Mouse (Mus musculus) midbrain, embryonic 16.5 days (tissue): ENCODE measurements around the gene Nrf1. TPM values are rescaled to one million over a fixed set of nuclear protein-coding genes. Genes with fewer than 3 reads are reported as not detected.

ENCODE experiments used
- ATAC-seq: fragments of 200-750 bp; cut with Nextera tagmentation; 2 replicates; pipeline ENCODE4 v1.8.0; 2017; ENCODE audit warnings: moderate TSS enrichment
- H3K27ac ChIP-seq: fragments of 300-500 bp; sonication (generic); 2 replicates; pipeline ENCODE4 v1.5.1; 2014; ENCODE audit warnings: mild to moderate bottlenecking, low read length, mixed read lengths
- H3K27me3 ChIP-seq: fragments of 300-500 bp; sonication (generic); 2 replicates; pipeline ENCODE4 v1.6.1; 2014; ENCODE audit warnings: low read depth, low read length, mixed read lengths; ENCODE audit not compliant: control insufficient read depth, insufficient read depth
- H3K36me3 ChIP-seq: fragments of 300-500 bp; sonication (generic); 2 replicates; pipeline ENCODE4 v1.6.1; 2014; ENCODE audit warnings: mild to moderate bottlenecking, low read length, moderate library complexity, mixed read lengths; ENCODE audit not compliant: control insufficient read depth, insufficient read depth
- H3K4me1 ChIP-seq: fragments of 300-500 bp; sonication (generic); 2 replicates; pipeline ENCODE4 v1.6.1; 2014; ENCODE audit warnings: mild to moderate bottlenecking, low read length, mixed read lengths; ENCODE audit not compliant: control insufficient read depth, insufficient read depth
- H3K4me2 ChIP-seq: fragments of 300-500 bp; sonication (generic); 2 replicates; pipeline ENCODE4 v1.6.1; 2014; ENCODE audit warnings: mild to moderate bottlenecking, low read length, mixed read lengths
- H3K4me3 ChIP-seq: fragments of 300-500 bp; sonication (generic); 2 replicates; pipeline ENCODE4 v1.5.1; 2014; ENCODE audit warnings: low read depth, mild to moderate bottlenecking, low read length, moderate library complexity, mixed read lengths
- H3K9ac ChIP-seq: fragments of 300-500 bp; sonication (generic); 2 replicates; pipeline ENCODE4 v1.6.1; 2014; ENCODE audit warnings: low read depth, low read length, mixed read lengths
- H3K9me3 ChIP-seq: fragments of 300-500 bp; sonication (generic); replicated peaks from 2 replicates; pipeline ENCODE4 v1.6.1; 2014; ENCODE audit warnings: mild to moderate bottlenecking, low read length, mixed read lengths; ENCODE audit not compliant: control insufficient read depth, poor library complexity, severe bottlenecking
- WGBS: fragments of 180-500 bp; shearing (Covaris S2); extraction: QIAGEN DNeasy Blood & Tissue Kit; methylation state at CpG from one replicate; pipeline ENCODE4 v1.1.7; 2014; 5-methylcytosine and 5-hydroxymethylcytosine counted together
- polyA plus RNA-seq: library from polyadenylated mRNA; unstranded; fragments of >200 nt; fragmentation: Nextera tagmentation; extraction: Ambion mirVana; gene quantifications from 2 replicates; pipeline ENCODE4 v1.2.1, GENCODE M21; 2015

Gene Nrf1
- 33.8 and 35.4 TPM in 2 replicates for polyA plus RNA-seq

DNA sequence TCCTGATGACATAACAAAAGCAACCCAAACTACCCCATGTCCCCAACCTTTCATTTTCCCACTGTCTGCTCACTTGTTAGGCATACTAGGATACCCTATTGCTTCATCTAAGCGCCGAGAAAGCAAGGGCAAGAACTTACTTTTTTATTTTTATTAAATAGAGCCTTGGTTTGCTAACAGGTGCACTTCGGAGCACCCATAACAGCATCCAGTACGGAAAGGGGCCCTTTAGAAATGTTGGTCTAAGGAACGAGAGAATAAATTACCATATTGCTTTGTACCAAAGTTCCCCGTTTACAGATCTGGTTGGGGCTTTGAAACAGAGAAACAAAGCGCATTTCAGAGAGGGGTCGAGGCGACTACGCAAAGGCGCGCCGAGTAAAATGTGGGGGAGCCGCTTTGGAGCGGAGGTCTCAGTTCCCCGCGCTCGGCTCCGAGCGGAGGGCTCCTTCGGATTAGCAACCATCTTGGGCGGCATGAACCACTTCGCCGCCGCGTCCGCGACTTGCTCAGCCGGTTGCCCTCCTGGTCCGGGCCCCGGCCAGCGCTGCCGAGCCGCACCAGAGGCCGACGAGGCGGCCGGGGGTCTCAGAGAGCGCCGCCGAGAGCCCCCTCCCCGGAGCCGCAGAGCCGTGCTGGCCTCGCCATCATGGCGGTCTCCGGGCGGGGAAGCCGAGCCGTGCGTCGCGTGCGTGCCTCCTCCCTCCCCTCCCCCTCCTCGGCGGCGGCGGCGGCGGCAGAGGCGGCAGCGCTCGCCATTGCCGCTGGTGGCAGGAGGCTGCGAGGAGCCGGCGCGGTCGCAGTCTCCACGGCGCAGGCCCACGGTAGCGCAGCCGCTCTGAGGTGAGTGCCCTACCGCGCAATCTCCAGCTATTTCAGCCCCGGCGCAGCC lies at the start of gene Nrf1:
Gene Nrf1, plus strand, starts transcription at position 718 of the 892 bp plus-strand sequence.
- Histone ChIP-seq H3K27ac (peak within 1 kb of the TSS; percentile 100), H3K4me3 (peak within 1 kb of the TSS; percentile 79), H3K4me2 (peak within 1 kb of the TSS; percentile 87), H3K36me3 (no peaks in the 10 kb centered on the region), H3K4me1 (peaks cover 26% of the 10 kb centered on the region), H3K27me3 (no peaks in the 10 kb centered on the region), H3K9ac (peak within 1 kb of the TSS; percentile 83), H3K9me3 (no peaks in the 10 kb centered on the region)
- under 1% methylated on average over 74 of the region's 78 CpGs for WGBS
- peak; percentile 98 for ATAC-seq

DNA sequence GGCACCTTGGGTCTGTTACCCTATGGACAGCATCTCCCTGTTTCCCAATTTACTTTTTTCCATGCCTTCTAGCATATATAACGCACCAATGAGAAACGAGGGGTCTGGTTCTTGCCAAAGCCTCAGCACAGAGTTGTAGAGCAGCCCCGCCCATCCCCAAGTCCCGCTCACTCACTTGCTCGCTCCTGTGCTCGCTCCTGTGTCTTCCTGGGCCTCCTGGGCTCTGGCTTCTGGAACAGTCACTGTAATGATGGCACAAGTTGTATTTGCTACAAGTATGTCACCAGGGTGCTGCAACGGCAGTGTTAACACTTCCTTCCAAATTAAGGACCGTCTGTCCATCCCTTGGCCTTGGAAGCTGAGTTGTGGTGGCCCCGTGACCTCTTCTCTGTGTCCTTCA lies 49.6 kb upstream of the Nrf1 start:
- no peaks in the 10 kb centered on the region for H3K9me3 ChIP-seq
- no peaks in the 10 kb centered on the region for H3K27me3 ChIP-seq
- H3K4me1 ChIP-seq = no peaks in the 10 kb centered on the region
- no peak overlapping the region for H3K4me2 ChIP-seq
- H3K9ac ChIP-seq = no peak overlapping the region
- H3K36me3 ChIP-seq = no peaks in the 10 kb centered on the region
- WGBS = 78% methylated on average over 9 of the region's 9 CpGs
- no peak for ATAC-seq
- no peak overlapping the region for H3K27ac ChIP-seq
- H3K4me3 ChIP-seq = no peak overlapping the region

DNA sequence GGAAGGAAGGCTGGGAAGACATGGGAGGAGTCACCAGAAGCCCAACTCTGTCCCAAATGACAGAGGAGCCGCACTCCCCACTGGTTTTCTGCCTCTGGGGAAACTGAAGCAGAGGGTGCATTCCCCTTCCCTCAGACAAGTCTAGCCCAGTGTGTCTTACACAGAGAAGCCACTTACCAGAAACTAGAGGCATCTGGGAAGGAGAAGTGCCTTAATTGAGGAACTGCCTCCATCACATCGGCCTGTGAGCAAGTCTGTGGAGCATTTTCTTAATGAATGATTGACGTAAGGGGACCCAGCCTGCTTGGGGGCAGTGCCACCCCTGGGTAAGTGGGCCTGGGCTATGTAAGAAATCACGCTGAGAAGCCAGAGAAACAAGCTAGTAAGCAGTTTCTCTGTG lies 49.0 kb upstream of the Nrf1 start:
- H3K4me2 ChIP-seq = no peak overlapping the region
- H3K27ac ChIP-seq = no peak overlapping the region
- WGBS = 72% methylated on average over 4 of the region's 4 CpGs
- H3K36me3 ChIP-seq = no peaks in the 10 kb centered on the region
- no peak for ATAC-seq
- no peak overlapping the region for H3K9ac ChIP-seq
- no peaks in the 10 kb centered on the region for H3K4me1 ChIP-seq
- no peaks in the 10 kb centered on the region for H3K9me3 ChIP-seq
- no peaks in the 10 kb centered on the region for H3K27me3 ChIP-seq
- no peak overlapping the region for H3K4me3 ChIP-seq

DNA sequence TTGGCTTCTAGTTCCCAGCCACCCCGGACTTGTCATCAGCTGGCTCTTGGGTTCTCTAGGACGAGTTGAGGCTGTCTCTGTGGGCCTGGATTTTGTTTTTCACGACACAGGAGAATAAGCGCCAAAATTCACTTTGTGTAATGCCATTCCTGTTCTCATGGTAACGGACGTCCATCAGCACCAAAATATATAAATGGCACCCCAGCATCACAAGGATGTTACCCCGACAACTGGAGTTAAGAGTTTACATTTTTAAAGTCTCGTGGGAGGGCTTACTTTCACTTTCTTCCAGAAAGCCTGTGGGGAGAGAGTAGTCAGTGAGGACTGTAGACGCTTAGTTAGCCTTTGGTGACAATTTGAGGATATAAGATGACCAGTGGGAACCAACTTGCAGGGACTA lies 45.2 kb upstream of the Nrf1 start:
- H3K4me1 ChIP-seq = no peaks in the 10 kb centered on the region
- no peak overlapping the region for H3K9ac ChIP-seq
- H3K4me2 ChIP-seq = no peak overlapping the region
- no peaks in the 10 kb centered on the region for H3K27me3 ChIP-seq
- H3K36me3 ChIP-seq = no peaks in the 10 kb centered on the region
- H3K9me3 ChIP-seq = no peaks in the 10 kb centered on the region
- no peak for ATAC-seq
- 73% methylated on average over 9 of the region's 9 CpGs for WGBS
- no peak overlapping the region for H3K27ac ChIP-seq
- no peak overlapping the region for H3K4me3 ChIP-seq

DNA sequence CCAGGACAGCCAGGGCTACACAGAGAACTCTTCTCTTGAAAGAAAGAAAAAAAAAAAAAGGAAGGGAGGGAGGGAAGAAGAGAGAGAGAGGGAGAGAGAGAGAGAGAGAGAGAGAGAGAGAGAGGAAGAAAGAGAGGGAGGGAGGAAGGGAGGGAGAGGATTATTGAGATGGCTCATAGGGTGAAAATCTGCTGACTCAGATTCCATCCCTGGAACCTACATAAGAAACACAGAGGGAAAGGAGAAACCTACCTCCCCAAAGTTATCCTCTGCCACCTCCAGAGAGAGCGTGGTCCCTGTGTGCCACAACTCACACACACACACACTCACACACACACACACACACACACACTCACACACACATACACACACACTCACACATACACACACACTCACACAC lies 41.9 kb upstream of the Nrf1 start:
- H3K36me3 ChIP-seq = no peaks in the 10 kb centered on the region
- H3K9ac ChIP-seq = no peak overlapping the region
- no peaks in the 10 kb centered on the region for H3K27me3 ChIP-seq
- no peaks in the 10 kb centered on the region for H3K9me3 ChIP-seq
- H3K27ac ChIP-seq = no peak overlapping the region
- H3K4me3 ChIP-seq = no peak overlapping the region
- ATAC-seq = no peak
- no peak overlapping the region for H3K4me2 ChIP-seq
- H3K4me1 ChIP-seq = no peaks in the 10 kb centered on the region
- 100% methylated on average over 1 of the region's 1 CpGs for WGBS

DNA sequence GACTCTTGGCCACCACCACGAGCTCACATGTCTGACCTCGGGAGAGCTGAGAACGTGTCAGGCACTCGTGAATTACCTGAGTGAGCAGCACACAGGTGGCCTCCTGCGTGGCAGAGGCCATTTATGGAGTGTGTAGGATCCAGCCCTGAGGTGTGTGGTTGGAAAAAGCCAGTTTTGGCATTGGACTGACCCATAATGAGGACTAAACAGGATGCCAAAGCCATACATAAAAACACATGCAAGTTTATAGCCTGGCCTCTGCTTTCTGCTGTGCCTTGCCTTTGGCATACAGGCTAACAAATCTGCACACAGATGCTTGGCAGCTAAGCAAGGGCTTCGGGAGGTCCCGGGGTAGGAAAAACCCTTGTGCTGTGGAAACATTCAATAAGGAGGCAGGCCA lies 38.6 kb upstream of the Nrf1 start:
- 86% methylated on average over 7 of the region's 7 CpGs for WGBS
- no peak for ATAC-seq
- H3K4me1 ChIP-seq = no peaks in the 10 kb centered on the region

DNA sequence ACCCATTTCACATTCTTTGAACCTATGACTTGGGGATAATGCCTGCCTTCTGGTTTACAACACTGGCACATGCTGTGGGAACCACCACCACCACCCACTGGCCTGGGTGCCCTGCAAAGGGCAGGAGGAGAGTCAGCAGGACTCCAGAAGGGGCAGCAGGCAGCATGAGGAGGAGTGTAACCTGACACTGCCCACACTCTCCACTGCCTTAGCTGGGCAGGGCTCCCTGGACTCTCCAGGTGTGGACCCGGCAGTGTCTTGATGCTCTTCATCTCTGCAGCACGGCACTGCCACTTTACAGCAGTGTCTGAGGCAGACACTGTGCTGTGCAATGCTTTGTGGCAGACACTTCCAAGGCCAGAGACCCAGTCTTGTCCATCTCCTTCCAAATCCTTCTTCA lies 34.3 kb upstream of the Nrf1 start:
- Histone ChIP-seq H3K4me2 (no peak overlapping the region), H3K9ac (no peak overlapping the region), H3K36me3 (no peaks in the 10 kb centered on the region), H3K4me3 (no peak overlapping the region), H3K27ac (no peak overlapping the region), H3K27me3 (no peaks in the 10 kb centered on the region), H3K4me1 (no peaks in the 10 kb centered on the region), H3K9me3 (no peaks in the 10 kb centered on the region)
- no peak for ATAC-seq
- WGBS = 73% methylated on average over 2 of the region's 2 CpGs

More for the DNA sequence above, 38.6 kb upstream of the Nrf1 start:
- Histone ChIP-seq H3K4me2 (no peak overlapping the region), H3K4me3 (no peak overlapping the region), H3K9me3 (no peaks in the 10 kb centered on the region), H3K36me3 (no peaks in the 10 kb centered on the region), H3K27me3 (no peaks in the 10 kb centered on the region), H3K27ac (no peak overlapping the region), H3K9ac (no peak overlapping the region)

DNA sequence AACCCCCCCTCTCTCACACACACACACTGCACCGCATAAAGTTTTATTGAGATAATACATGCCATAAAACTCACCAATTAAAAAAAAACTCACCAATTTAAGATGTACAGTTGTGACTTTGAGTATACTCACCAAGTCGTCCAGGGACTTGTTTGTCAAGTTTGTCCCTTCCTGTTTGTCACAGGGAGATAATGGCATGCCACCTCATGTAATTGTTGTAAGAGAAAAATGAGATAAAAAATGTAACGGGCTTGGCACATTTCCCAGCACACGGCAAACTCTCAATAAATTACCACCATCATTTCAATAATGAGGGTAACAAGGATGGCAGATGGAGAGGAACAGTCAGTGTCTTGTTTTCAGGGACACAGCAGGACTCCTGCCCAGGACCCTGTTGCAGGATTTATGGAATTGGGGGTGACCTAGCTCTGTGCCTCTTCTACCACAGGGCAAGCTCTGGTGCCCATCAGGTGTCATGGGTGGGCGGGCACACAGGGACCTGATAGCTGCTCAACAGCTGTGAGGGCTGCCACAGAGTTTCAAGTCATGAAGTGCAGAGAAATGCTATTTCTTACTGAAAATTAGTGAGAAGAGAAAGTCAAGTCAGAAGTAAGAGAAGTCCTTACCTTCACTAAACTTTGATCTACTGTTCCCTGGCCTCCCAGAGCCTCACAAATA lies 33.5 kb upstream of the Nrf1 start:
- WGBS = 79% methylated on average over 5 of the region's 5 CpGs
- Histone ChIP-seq H3K4me3 (no peak overlapping the region), H3K36me3 (no peaks in the 10 kb centered on the region), H3K4me2 (no peak overlapping the region), H3K9me3 (no peaks in the 10 kb centered on the region), H3K27me3 (no peaks in the 10 kb centered on the region), H3K9ac (no peak overlapping the region), H3K27ac (no peak overlapping the region), H3K4me1 (no peaks in the 10 kb centered on the region)
- no peak for ATAC-seq

DNA sequence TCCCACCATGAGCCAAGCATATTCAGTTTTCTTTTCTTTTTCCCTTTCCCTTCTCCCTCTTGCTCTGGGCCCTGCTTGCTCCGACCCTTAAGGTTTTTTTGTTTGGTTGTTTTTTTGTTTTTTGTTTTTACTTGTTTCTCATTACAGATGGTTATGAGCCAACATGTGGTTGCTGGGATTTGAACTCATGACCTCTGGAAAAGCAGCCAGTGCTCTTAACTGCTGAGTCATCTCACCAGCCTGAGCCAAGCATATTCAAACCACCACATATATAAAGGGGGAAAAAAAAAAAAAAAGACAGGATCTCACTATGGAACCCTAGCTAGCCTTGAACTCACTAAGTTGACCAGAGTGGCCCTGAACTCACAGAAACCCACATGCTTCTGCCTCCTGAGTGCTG lies 26.5 kb upstream of the Nrf1 start:
- Histone ChIP-seq H3K4me3 (no peak overlapping the region), H3K36me3 (no peaks in the 10 kb centered on the region), H3K4me1 (no peaks in the 10 kb centered on the region), H3K9me3 (no peaks in the 10 kb centered on the region), H3K4me2 (no peak overlapping the region), H3K9ac (no peak overlapping the region), H3K27me3 (no peaks in the 10 kb centered on the region), H3K27ac (no peak overlapping the region)
- ATAC-seq = no peak
- WGBS = 96% methylated on average over 1 of the region's 1 CpGs
